Mouse (Mus musculus) right cerebral cortex, adult 2 months (tissue): ENCODE data around the gene Alg1.

Source experiments
- DNase-seq, 2 experiments: peaks; one replicate each; pipeline ENCODE4 v3.0.0; 2021 to 2022; ENCODE audit warnings: low spot score in 2 of 2

Alg1 gene

DNA sequence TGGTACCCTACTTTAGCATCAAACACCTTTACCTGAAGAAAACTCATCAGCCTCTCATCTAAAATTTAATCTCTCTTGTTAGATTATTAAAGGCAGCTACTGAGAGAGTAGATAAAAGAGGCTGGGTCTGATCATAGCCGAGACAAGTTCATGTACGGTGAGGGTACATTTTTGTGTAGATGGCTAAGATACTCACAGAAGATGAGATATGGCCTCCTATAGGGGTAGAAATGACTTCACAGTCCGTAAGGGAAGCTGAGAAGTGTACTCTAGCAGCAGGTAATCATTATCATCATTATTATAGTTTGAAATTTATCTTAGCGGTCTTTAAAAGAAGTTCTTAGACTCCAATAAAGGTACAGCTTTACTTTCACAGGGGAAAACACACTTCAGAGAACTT is 439 bp upstream of the Alg1 start:
- DNase-seq: no peak

DNA sequence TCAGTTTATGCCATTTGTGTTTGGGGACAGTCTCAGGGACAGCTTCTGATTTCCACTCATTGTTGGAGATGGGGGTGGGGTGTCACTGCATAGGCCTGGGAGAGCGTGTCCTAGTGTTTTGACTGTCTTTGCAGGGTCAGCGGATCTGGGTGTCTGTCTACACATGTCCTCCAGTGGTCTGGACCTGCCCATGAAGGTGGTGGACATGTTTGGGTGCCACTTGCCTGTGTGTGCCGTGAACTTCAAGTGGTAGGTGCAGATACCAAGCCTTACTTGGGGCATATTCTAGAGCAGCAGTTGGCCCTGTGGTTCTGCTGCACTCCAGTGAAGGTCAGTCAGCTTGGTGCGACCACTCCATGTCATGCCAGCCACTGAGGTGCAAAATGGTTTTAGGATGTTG is 8.9 kb downstream of the Alg1 start:
- DNase-seq: no peak

DNA sequence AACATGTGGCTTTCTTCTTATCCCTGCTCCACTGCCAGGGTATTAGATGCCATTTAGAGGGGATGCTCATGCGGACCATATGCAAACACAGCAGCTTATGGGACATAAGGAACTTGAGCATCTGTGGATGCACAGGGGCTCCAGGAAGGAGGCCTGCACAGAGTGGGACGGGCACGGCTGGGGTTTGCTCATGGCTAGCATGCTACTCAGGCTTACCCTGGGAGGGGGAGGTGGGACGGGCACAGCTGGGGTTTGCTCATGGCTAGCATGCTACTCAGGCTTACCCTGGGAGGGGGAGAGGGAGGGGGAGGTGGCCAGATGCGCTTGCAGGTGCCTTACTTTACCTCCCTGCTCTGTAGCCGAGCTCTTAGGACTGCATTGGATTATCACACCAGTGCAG is 9.5 kb downstream of the Alg1 start:
- no peak for DNase-seq

- DNase-seq: peak; percentile 43 to 69
Observed at GRCm38 (mm10) chr16:5244411-5244810, 11.0 kb downstream of the Alg1 start.

GRCm38 (mm10) chr16:5250891-5251290 is 17.5 kb downstream of the Alg1 start:
- DNase-seq: no peak

GRCm38 (mm10) chr16:5252260-5252659 is 18.8 kb downstream of the Alg1 start:
- DNase-seq: no peak

GRCm38 (mm10) chr16:5254346-5255025 is 21.1 kb downstream of the Alg1 start:
- peak; percentile 41 to 50 for DNase-seq

GRCm38 (mm10) chr16:5255081-5255740 is 21.8 kb downstream of the Alg1 start:
- DNase-seq: no peak

DNA sequence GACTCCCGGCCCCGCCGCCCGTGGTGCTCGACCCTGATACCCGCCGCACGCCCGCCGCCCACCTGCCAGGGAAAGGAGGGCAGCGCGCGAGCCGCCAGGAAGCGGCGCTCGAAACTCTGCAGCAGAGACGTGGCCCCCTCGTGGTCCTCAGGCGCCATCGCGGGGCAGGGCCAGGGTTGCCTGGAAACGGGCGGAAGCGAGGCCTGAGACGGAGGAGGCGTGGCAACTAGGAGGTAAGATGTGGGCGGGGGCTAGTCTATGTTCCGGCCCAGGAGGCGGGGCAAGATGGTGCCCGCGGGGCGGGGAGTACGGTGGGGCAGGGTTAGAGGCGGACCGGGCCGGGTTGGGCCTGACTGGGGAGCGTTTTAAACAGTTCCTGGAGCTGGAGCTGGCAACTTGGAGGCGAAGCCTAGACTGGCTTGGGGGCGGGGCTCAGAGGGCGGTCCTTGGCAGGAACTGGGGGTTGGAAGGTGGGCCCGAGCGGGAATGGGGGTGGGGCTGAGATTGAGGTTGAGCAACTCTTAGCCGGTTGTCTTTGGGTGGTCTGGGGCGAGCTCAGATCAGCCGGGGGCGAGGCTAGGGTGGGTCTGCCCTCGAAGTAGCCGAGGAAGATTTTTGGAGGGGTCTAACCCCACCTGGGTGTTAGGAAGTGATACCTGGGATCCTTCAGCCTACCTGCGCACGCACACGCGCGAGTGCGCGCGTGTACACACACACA is 22.5 kb downstream of the Alg1 start, which contains the start of gene Eef2kmt:
TSS of gene Eef2kmt (minus strand) at position 205 of the 718 bp plus-strand sequence.
- peak; percentile 95 to 97 for DNase-seq

- DNase-seq: no peak
Observed at GRCm38 (mm10) chr16:5263156-5263555, 29.7 kb downstream of the Alg1 start.

DNA sequence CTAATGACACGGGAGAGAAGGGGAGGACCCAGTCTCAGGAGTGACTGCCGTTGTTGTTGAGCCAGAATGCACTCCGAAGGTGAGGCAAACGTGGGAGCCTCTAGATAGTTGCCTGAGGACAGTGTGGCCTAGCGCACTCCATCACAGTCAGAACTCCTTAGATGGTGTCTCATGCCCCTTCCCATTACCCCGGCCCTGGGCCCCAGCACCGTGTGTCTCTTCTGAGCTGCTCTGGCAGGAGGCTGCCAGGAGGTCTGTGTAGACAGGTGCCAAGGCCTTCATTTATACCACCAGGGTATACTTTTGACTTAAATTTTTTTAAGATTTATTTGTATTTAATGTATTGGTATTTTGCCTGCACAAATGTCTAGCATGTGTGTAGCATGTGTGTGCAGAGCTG is 30.5 kb downstream of the Alg1 start:
- no peak for DNase-seq

DNA sequence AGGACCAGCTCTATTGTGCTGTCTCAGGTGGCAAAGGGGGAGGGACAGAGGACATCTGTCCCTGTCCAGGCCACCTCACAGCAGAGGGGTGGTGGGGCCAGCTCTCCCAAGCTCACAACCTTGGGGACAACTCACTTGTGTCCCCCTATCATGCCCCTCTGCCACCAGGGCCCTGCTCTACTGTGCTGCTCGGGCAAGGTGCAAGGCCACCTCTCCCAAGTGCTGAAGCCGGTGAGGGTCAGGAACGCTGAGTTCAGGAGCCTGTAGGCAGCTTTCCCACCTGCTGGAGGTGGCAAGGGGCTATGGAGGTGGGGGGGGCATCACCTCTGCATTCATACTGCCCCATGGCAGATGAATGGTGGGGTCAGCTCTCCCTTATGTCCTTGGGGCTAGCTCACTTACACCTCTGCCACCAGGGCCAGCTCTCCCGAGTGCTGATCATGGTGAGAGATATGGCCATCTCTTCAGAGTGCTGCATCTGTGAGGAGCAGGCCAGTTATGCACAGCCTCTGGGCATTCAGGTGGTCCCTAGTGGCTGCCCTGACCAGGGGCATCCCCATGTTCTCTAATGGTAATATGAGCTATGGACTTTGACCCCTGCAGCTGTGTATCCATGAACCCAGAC is 38.1 kb downstream of the Alg1 start:
- no peak for DNase-seq

DNA sequence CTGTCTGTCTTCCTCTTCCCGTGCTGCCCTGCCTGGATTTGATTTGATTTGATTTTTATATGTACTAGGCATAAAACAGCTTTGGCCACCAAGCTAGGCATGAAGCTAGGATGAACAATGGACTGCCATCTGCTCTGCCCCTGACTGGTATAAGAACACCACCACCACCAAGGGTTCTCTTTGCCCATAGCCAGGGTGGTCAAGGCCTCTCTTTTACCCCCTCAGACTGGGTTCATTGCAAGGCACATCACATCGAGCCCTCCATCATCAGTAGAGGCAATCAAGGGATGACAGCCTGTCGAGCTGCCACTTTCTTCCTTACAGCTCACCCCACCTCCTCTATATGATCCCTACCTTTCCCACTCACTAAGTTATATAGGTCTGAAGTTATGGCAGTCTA is 39.0 kb downstream of the Alg1 start:
- DNase-seq: no peak

GRCm38 (mm10) chr16:5279571-5280222 is 46.3 kb downstream of the Alg1 start:
- DNase-seq: no peak

- no peak for DNase-seq
Observed at GRCm38 (mm10) chr16:5282686-5283085, 49.3 kb downstream of the Alg1 start.

GRCm38 (mm10) chr16:5285376-5285775 is 52.0 kb downstream of the Alg1 start:
- no peak for DNase-seq
